Mouse (Mus musculus): ENCODE data around the gene Klhdc1.

Gene Klhdc1

GRCm38 (mm10) chr12:69240876-69241275 is at the start of gene Klhdc1:
Klhdc1 (plus strand) TSS chr12:69241176.
- DNase-seq: no peak

- no peak for DNase-seq
These were observed 49.6 kb upstream of the Klhdc1 start for GRCm38 (mm10) chr12:69191396-69191795.

- DNase-seq: no peak
These were observed 48.3 kb upstream of the Klhdc1 start for GRCm38 (mm10) chr12:69192637-69193036.

GRCm38 (mm10) chr12:69196444-69197377 is 44.3 kb upstream of the Klhdc1 start, which contains the start of gene Gm49383:
Gm49383 (minus strand) TSS chr12:69197104.
- DNase-seq: peak; percentile 74

- peak; percentile 66 for DNase-seq
These were observed 43.4 kb upstream of the Klhdc1 start for GRCm38 (mm10) chr12:69197378-69198163.

GRCm38 (mm10) chr12:69198164-69198535 is 42.8 kb upstream of the Klhdc1 start, which contains the start of gene Dnaaf2:
Dnaaf2 (minus strand) TSS chr12:69198429.
- peak; percentile 69 for DNase-seq

GRCm38 (mm10) chr12:69198985-69199384 is 42.0 kb upstream of the Klhdc1 start:
- DNase-seq: no peak

GRCm38 (mm10) chr12:69204052-69204833 is 36.7 kb upstream of the Klhdc1 start, which contains the start of gene Gm49384:
Gm49384 (minus strand) TSS chr12:69204267.
- no peak for DNase-seq

- no peak for DNase-seq
These were observed 33.6 kb upstream of the Klhdc1 start for GRCm38 (mm10) chr12:69207396-69207795.

GRCm38 (mm10) chr12:69207926-69208325 is 33.0 kb upstream of the Klhdc1 start:
- no peak for DNase-seq

- no peak for DNase-seq
These were observed 32.5 kb upstream of the Klhdc1 start for GRCm38 (mm10) chr12:69208520-69208919.

GRCm38 (mm10) chr12:69210056-69210979 is 30.7 kb upstream of the Klhdc1 start:
- DNase-seq: no peak

GRCm38 (mm10) chr12:69211057-69211456 is 29.9 kb upstream of the Klhdc1 start:
- peak; percentile 47 for DNase-seq

- DNase-seq: no peak
These were observed 27.7 kb upstream of the Klhdc1 start for GRCm38 (mm10) chr12:69213186-69213777.

GRCm38 (mm10) chr12:69214393-69214792 is 26.6 kb upstream of the Klhdc1 start:
- no peak for DNase-seq

GRCm38 (mm10) chr12:69215000-69215785 is 25.8 kb upstream of the Klhdc1 start:
- no peak for DNase-seq

GRCm38 (mm10) chr12:69216587-69216986 is 24.4 kb upstream of the Klhdc1 start:
- no peak for DNase-seq

GRCm38 (mm10) chr12:69220613-69221277 is 20.2 kb upstream of the Klhdc1 start:
- no peak for DNase-seq

GRCm38 (mm10) chr12:69227776-69228466 is 13.1 kb upstream of the Klhdc1 start, which contains the start of gene Pole2:
Pole2 (minus strand) TSS chr12:69228195.
- peak; percentile 94 for DNase-seq
